Mouse (Mus musculus): ENCODE results near the gene Cebpa. TPM values are rescaled to one million over a fixed set of nuclear protein-coding genes. Genes with fewer than 3 reads are reported as not detected.

Gene Cebpa
- total and polyA plus RNA-seq, 3 experiments: 2.3 to 4.4 TPM; not detected in 1

GRCm38 (mm10) chr7:35084565-35085360 lies 34.3 kb upstream of the Cebpa start:
- Histone ChIP-seq H3K4me3 (ENCODE audit: control insufficient read depth in 1 of 2, insufficient read depth in 1 of 2, low read depth in 2 of 2, low read length in 2 of 2) (no peak overlapping the region), H3K4me1 (ENCODE audit: control insufficient read depth in 1 of 2, insufficient read depth in 2 of 2, low read length in 2 of 2) (no peaks in the 10 kb centered on the region), H3K79me2 (ENCODE audit: control insufficient read depth, insufficient read depth, low read length, poor library complexity) (no peaks in the 10 kb centered on the region), H3K9me3 (replicated peaks; ENCODE audit: insufficient read depth, low read length) (no peaks in the 10 kb centered on the region), H3K27me3 (ENCODE audit: control insufficient read depth in 1 of 2, insufficient read depth in 2 of 2, low read length in 2 of 2) (peaks cover 0 to 4% of the 10 kb centered on the region in 2 experiments; a peak in 3 of 4 replicates), H3K9ac (ENCODE audit: control insufficient read depth, low read depth, low read length, poor library complexity, severe bottlenecking) (no peak overlapping the region), H3K36me3 (ENCODE audit: control insufficient read depth in 1 of 2, insufficient read depth in 2 of 2, low read length in 2 of 2) (no peaks in the 10 kb centered on the region), H3K27ac (ENCODE audit: control insufficient read depth, low read depth, low read length) (no peak overlapping the region)
- DNase-seq (ENCODE audit: low read depth, low spot score): no peak
- TF ChIP-seq MYB (IDR thresholded peaks at IDR 0.05; ENCODE audit: low read depth, low read length) (no peak), POLR2AphosphoS5 (IDR thresholded peaks at IDR 0.05; ENCODE audit: borderline replicate concordance, low read depth, low read length) (no peak), E2F4 (IDR thresholded peaks at IDR 0.05; ENCODE audit: borderline replicate concordance, low read depth, low read length) (no peak), NELFE (IDR thresholded peaks at IDR 0.05; ENCODE audit: low read depth, low read length) (no peak), MEF2A (IDR thresholded peaks at IDR 0.05; ENCODE audit: extremely low read depth, insufficient replicate concordance, low read depth, low read length, poor library complexity, severe bottlenecking) (no peak), POLR2AphosphoS2 (IDR thresholded peaks at IDR 0.05; ENCODE audit: low read length) (no peak), KAT2A (conservative IDR thresholded peaks at IDR 0.05; ENCODE audit: low read depth, low read length) (no peak), UBTF (IDR thresholded peaks at IDR 0.05; ENCODE audit: borderline replicate concordance, insufficient read depth, low read depth, low read length) (no peak), GABPA (IDR thresholded peaks at IDR 0.05; ENCODE audit: low read depth, low read length) (no peak)

- Histone ChIP-seq H3K4me1 (ENCODE audit: control insufficient read depth in 1 of 2, insufficient read depth in 2 of 2, low read length in 2 of 2) (no peaks in the 10 kb centered on the region), H3K9ac (ENCODE audit: control insufficient read depth, low read depth, low read length, poor library complexity, severe bottlenecking) (no peak overlapping the region), H3K9me3 (replicated peaks; ENCODE audit: insufficient read depth, low read length) (no peaks in the 10 kb centered on the region), H3K27ac (ENCODE audit: control insufficient read depth, low read depth, low read length) (no peak overlapping the region), H3K79me2 (ENCODE audit: control insufficient read depth, insufficient read depth, low read length, poor library complexity) (no peaks in the 10 kb centered on the region), H3K4me3 (ENCODE audit: control insufficient read depth in 1 of 2, insufficient read depth in 1 of 2, low read depth in 2 of 2, low read length in 2 of 2) (no peak overlapping the region), H3K27me3 (ENCODE audit: control insufficient read depth in 1 of 2, insufficient read depth in 2 of 2, low read length in 2 of 2) (peaks cover 0 to 1% of the 10 kb centered on the region in 2 experiments; a peak in 1 of 4 replicates), H3K36me3 (ENCODE audit: control insufficient read depth in 1 of 2, insufficient read depth in 2 of 2, low read length in 2 of 2) (no peaks in the 10 kb centered on the region)
- TF ChIP-seq ZKSCAN1 (IDR thresholded peaks at IDR 0.05; ENCODE audit: low read depth, low read length): no peak
- no peak for TF ChIP-seq BHLHE40 (IDR thresholded peaks at IDR 0.05; ENCODE audit: borderline replicate concordance, low read depth, low read length)
- no peak for TF ChIP-seq POLR2AphosphoS2 (IDR thresholded peaks at IDR 0.05; ENCODE audit: low read length)
- TF ChIP-seq ETS1 (IDR thresholded peaks at IDR 0.05; ENCODE audit: low read depth, low read length): no peak
- TF ChIP-seq NRF1 (IDR thresholded peaks at IDR 0.05; ENCODE audit: insufficient read depth, low read depth, low read length, poor library complexity, severe bottlenecking): no peak
- no peak for TF ChIP-seq KAT2A (conservative IDR thresholded peaks at IDR 0.05; ENCODE audit: low read depth, low read length)
- TF ChIP-seq MYC (IDR thresholded peaks at IDR 0.05; ENCODE audit: low read depth, low read length): no peak
- no peak for TF ChIP-seq POLR2AphosphoS5 (IDR thresholded peaks at IDR 0.05; ENCODE audit: borderline replicate concordance, low read depth, low read length)
- no peak for TF ChIP-seq HCFC1 (IDR thresholded peaks at IDR 0.05; ENCODE audit: low read depth, low read length)
- TF ChIP-seq POLR2A (IDR thresholded peaks at IDR 0.05; ENCODE audit: control insufficient read depth in 1 of 2, insufficient read depth in 1 of 2, low read depth in 1 of 2, low read length in 2 of 2, poor library complexity in 1 of 2): no peak
- TF ChIP-seq TBP (IDR thresholded peaks at IDR 0.05; ENCODE audit: low read depth, low read length): no peak
- no peak for TF ChIP-seq NELFE (IDR thresholded peaks at IDR 0.05; ENCODE audit: low read depth, low read length)
- TF ChIP-seq USF1 (IDR thresholded peaks at IDR 0.05; ENCODE audit: low read depth, low read length): no peak
- TF ChIP-seq RCOR1 (IDR thresholded peaks at IDR 0.05; ENCODE audit: low read depth, low read length): no peak
- no peak for TF ChIP-seq MAZ (IDR thresholded peaks at IDR 0.05; ENCODE audit: low read depth, low read length)
- TF ChIP-seq SMC3 (IDR thresholded peaks at IDR 0.05; ENCODE audit: low read depth, low read length): no peak
- no peak for TF ChIP-seq E2F4 (IDR thresholded peaks at IDR 0.05; ENCODE audit: borderline replicate concordance, low read depth, low read length)
- no peak for DNase-seq (ENCODE audit: low read depth, low spot score)
Observed at GRCm38 (mm10) chr7:35086271-35086861, 32.7 kb upstream of the Cebpa start.
